Mouse (Mus musculus): ENCODE data around the gene Exosc6. TPM values are rescaled to one million over a fixed set of nuclear protein-coding genes. Genes with fewer than 3 reads are reported as not detected.

The Exosc6 gene
- polyA plus RNA-seq, 1 experiment from 2014 or later, result not detected

- H3K36me3 ChIP-seq (ENCODE audit: control insufficient read depth, insufficient read depth, low read length), result peaks cover 50% of the 10 kb centered on the region
- no peaks in the 10 kb centered on the region for H3K9me3 ChIP-seq (ENCODE audit: control insufficient read depth, low read length)
- H3K4me3 ChIP-seq (ENCODE audit: low read depth, low read length), result no peak overlapping the region
- WGBS, result 88% methylated on average over 17 of the region's 17 CpGs
- peaks cover 11% of the 10 kb centered on the region for H3K4me1 ChIP-seq (ENCODE audit: control insufficient read depth, insufficient read depth, low read length)
- no peaks in the 10 kb centered on the region for H3K27me3 ChIP-seq (ENCODE audit: control insufficient read depth, insufficient read depth, low read length)
- H3K4me2 ChIP-seq (ENCODE audit: low read depth, low read length), result no peak overlapping the region
- no peak overlapping the region for H3K27ac ChIP-seq (ENCODE audit: low read depth, low read length)
- no peak overlapping the region for H3K9ac ChIP-seq (replicated peaks; ENCODE audit: low read depth, low read length)
- no peak for ATAC-seq (ENCODE audit: low read depth)
These were observed 1.0 kb upstream of the Exosc6 start for GRCm38 (mm10) chr8:111055031-111055634.

- WGBS, result 65% methylated on average over 2 of the region's 2 CpGs
- Histone ChIP-seq H3K9ac (replicated peaks; ENCODE audit: low read depth, low read length) (no peak overlapping the region), H3K4me2 (ENCODE audit: low read depth, low read length) (no peak overlapping the region), H3K9me3 (ENCODE audit: control insufficient read depth, low read length) (no peaks in the 10 kb centered on the region), H3K4me3 (ENCODE audit: low read depth, low read length) (no peak overlapping the region), H3K4me1 (ENCODE audit: control insufficient read depth, insufficient read depth, low read length) (peaks cover 13% of the 10 kb centered on the region), H3K27me3 (ENCODE audit: control insufficient read depth, insufficient read depth, low read length) (no peaks in the 10 kb centered on the region), H3K27ac (ENCODE audit: low read depth, low read length) (no peak overlapping the region), H3K36me3 (ENCODE audit: control insufficient read depth, insufficient read depth, low read length) (peaks cover 46% of the 10 kb centered on the region)
- ATAC-seq (ENCODE audit: low read depth), result peak; percentile 19; the same call in 1 of the 2 replicates
These were observed 478 bp upstream of the Exosc6 start for GRCm38 (mm10) chr8:111055661-111056060.

DNA sequence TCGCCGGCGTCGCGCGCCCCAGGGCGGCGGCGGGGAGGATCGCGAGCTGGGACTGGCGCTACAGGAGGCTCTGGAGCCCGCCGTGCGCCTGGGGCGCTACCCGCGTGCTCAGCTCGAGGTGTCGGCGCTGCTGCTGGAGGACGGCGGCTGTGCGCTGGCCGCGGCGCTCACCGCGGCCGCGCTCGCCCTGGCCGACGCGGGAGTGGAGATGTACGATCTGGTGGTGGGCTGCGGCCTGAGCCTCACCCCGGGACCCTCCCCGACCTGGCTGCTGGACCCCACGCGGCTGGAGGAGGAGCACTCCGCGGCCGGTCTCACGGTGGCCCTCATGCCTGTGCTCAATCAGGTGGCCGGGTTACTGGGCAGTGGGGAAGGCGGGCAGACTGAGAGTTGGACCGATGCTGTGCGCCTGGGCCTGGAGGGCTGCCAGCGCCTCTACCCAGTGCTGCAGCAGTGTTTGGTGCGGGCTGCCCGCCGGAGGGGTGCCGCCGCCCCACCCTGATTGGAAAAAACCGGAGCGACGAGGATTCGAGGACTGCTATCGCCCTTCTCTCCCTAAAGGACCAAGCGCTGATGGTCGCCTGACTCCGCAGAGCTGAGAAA, 653 bp downstream of the Exosc6 start:
- Histone ChIP-seq H3K9me3 (ENCODE audit: control insufficient read depth, low read length) (no peaks in the 10 kb centered on the region), H3K36me3 (ENCODE audit: control insufficient read depth, insufficient read depth, low read length) (peaks cover 35% of the 10 kb centered on the region), H3K27ac (ENCODE audit: low read depth, low read length) (peak overlapping the region; percentile 60), H3K4me3 (ENCODE audit: low read depth, low read length) (peak overlapping the region; percentile 89), H3K4me2 (ENCODE audit: low read depth, low read length) (peak overlapping the region; percentile 98), H3K27me3 (ENCODE audit: control insufficient read depth, insufficient read depth, low read length) (no peaks in the 10 kb centered on the region), H3K4me1 (ENCODE audit: control insufficient read depth, insufficient read depth, low read length) (peaks cover 19% of the 10 kb centered on the region), H3K9ac (replicated peaks; ENCODE audit: low read depth, low read length) (peak overlapping the region; percentile 75)
- ATAC-seq (ENCODE audit: low read depth), result peak; percentile 48
- under 1% methylated on average over 60 of the region's 63 CpGs for WGBS

GRCm38 (mm10) chr8:111058946-111059572, 2.9 kb downstream of the Exosc6 start:
- WGBS, result 57% methylated on average over 2 of the region's 2 CpGs
- Histone ChIP-seq H3K4me2 (ENCODE audit: low read depth, low read length) (no peak overlapping the region), H3K4me3 (ENCODE audit: low read depth, low read length) (no peak overlapping the region), H3K36me3 (ENCODE audit: control insufficient read depth, insufficient read depth, low read length) (peaks cover 14% of the 10 kb centered on the region), H3K27ac (ENCODE audit: low read depth, low read length) (no peak overlapping the region), H3K4me1 (ENCODE audit: control insufficient read depth, insufficient read depth, low read length) (peaks cover 19% of the 10 kb centered on the region), H3K9me3 (ENCODE audit: control insufficient read depth, low read length) (no peaks in the 10 kb centered on the region), H3K9ac (replicated peaks; ENCODE audit: low read depth, low read length) (no peak overlapping the region), H3K27me3 (ENCODE audit: control insufficient read depth, insufficient read depth, low read length) (no peaks in the 10 kb centered on the region)
- no peak for ATAC-seq (ENCODE audit: low read depth)

DNA sequence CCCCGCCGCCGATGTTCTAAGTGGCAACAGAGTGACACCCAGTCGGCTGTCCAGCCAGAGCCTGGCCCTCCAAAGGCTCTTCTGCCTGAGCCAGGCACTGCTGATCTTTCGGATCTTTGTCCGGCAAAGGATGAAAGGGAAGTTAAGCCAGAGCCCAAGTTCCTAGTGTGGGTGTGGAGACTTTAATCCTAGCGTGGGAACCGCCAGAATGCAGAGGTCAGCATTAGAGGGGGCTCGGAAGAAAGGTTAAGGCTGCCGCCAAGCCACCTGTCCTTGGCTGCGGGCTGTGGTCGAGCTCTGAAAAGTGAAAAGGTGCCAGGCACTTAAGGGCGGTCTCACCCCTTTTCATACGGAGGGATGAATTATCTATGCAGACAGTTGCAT, 5.5 kb downstream of the Exosc6 start:
- H3K4me3 ChIP-seq (ENCODE audit: low read depth, low read length), result peak overlapping the region; percentile 68
- H3K4me1 ChIP-seq (ENCODE audit: control insufficient read depth, insufficient read depth, low read length), result peaks cover 19% of the 10 kb centered on the region
- H3K27ac ChIP-seq (ENCODE audit: low read depth, low read length), result peak overlapping the region; percentile 77
- H3K9me3 ChIP-seq (ENCODE audit: control insufficient read depth, low read length), result no peaks in the 10 kb centered on the region
- peak; percentile 19; the same call in 1 of the 2 replicates for ATAC-seq (ENCODE audit: low read depth)
- H3K36me3 ChIP-seq (ENCODE audit: control insufficient read depth, insufficient read depth, low read length), result no peaks in the 10 kb centered on the region
- WGBS, result 2% methylated on average over 14 of the region's 14 CpGs
- H3K27me3 ChIP-seq (ENCODE audit: control insufficient read depth, insufficient read depth, low read length), result no peaks in the 10 kb centered on the region
- peak overlapping the region; percentile 75 for H3K9ac ChIP-seq (replicated peaks; ENCODE audit: low read depth, low read length)
- H3K4me2 ChIP-seq (ENCODE audit: low read depth, low read length), result peak overlapping the region; percentile 74

- Histone ChIP-seq H3K36me3 (ENCODE audit: control insufficient read depth, insufficient read depth, low read length) (no peaks in the 10 kb centered on the region), H3K9me3 (ENCODE audit: control insufficient read depth, low read length) (no peaks in the 10 kb centered on the region), H3K27ac (ENCODE audit: low read depth, low read length) (peak overlapping the region; percentile 77), H3K4me2 (ENCODE audit: low read depth, low read length) (peak overlapping the region; percentile 74), H3K9ac (replicated peaks; ENCODE audit: low read depth, low read length) (peak overlapping the region; percentile 75), H3K4me1 (ENCODE audit: control insufficient read depth, insufficient read depth, low read length) (peaks cover 15% of the 10 kb centered on the region), H3K27me3 (ENCODE audit: control insufficient read depth, insufficient read depth, low read length) (no peaks in the 10 kb centered on the region), H3K4me3 (ENCODE audit: low read depth, low read length) (peak overlapping the region; percentile 68)
- peak; percentile 95 for ATAC-seq (ENCODE audit: low read depth)
- WGBS, result under 1% methylated on average over 27 of the region's 27 CpGs
These were observed 6.1 kb downstream of the Exosc6 start for GRCm38 (mm10) chr8:111062072-111062757.

DNA sequence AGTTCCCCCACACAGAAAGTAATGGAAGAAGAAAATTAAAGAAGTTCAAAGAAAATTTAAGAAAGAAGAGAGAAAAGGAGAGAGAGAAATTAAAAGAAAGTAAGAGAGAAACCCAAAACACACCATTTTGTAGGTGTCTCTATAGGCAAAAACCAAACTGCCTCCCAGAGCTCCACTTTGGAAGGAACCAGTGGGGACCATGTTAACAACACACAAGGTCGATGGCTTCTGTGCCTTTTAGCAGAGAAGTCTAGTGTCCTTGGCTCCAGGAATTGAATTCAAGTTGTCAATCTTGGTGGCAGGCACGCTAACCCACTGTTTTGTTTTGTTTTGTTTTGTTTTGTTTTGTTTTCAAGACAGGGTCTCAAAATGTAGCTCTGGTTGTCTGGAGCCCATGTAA, 6.8 kb downstream of the Exosc6 start:
- no peak for ATAC-seq (ENCODE audit: low read depth)
- Histone ChIP-seq H3K9me3 (ENCODE audit: control insufficient read depth, low read length) (no peaks in the 10 kb centered on the region), H3K4me3 (ENCODE audit: low read depth, low read length) (no peak overlapping the region; the same call in 1 of the 2 replicates), H3K9ac (replicated peaks; ENCODE audit: low read depth, low read length) (no peak overlapping the region), H3K4me2 (ENCODE audit: low read depth, low read length) (peak overlapping the region; percentile 36; the same call in 1 of the 2 replicates), H3K4me1 (ENCODE audit: control insufficient read depth, insufficient read depth, low read length) (peaks cover 10% of the 10 kb centered on the region; the same call in 1 of the 2 replicates), H3K36me3 (ENCODE audit: control insufficient read depth, insufficient read depth, low read length) (no peaks in the 10 kb centered on the region), H3K27ac (ENCODE audit: low read depth, low read length) (no peak overlapping the region), H3K27me3 (ENCODE audit: control insufficient read depth, insufficient read depth, low read length) (no peaks in the 10 kb centered on the region)
- 66% methylated on average over 2 of the region's 2 CpGs for WGBS

- Histone ChIP-seq H3K4me1 (ENCODE audit: control insufficient read depth, insufficient read depth, low read length) (no peaks in the 10 kb centered on the region; the same call in 1 of the 2 replicates), H3K9ac (replicated peaks; ENCODE audit: low read depth, low read length) (no peak overlapping the region), H3K9me3 (ENCODE audit: control insufficient read depth, low read length) (no peaks in the 10 kb centered on the region), H3K36me3 (ENCODE audit: control insufficient read depth, insufficient read depth, low read length) (no peaks in the 10 kb centered on the region), H3K4me3 (ENCODE audit: low read depth, low read length) (no peak overlapping the region), H3K27ac (ENCODE audit: low read depth, low read length) (no peak overlapping the region), H3K4me2 (ENCODE audit: low read depth, low read length) (no peak overlapping the region), H3K27me3 (ENCODE audit: control insufficient read depth, insufficient read depth, low read length) (no peaks in the 10 kb centered on the region)
- WGBS, result 69% methylated on average over 4 of the region's 4 CpGs
- ATAC-seq (ENCODE audit: low read depth), result no peak
These were observed 10.2 kb downstream of the Exosc6 start for GRCm38 (mm10) chr8:111066308-111066707.

All from neural tube, embryonic 14.5 days (tissue).